Mouse (Mus musculus): ENCODE data around the gene Sorcs2. TPM values are rescaled to one million over a fixed set of nuclear protein-coding genes. Genes with fewer than 3 reads are reported as not detected.

Sorcs2 gene
- polyA plus RNA-seq, 1 experiment from 2014 or later: 11.5 TPM

DNA sequence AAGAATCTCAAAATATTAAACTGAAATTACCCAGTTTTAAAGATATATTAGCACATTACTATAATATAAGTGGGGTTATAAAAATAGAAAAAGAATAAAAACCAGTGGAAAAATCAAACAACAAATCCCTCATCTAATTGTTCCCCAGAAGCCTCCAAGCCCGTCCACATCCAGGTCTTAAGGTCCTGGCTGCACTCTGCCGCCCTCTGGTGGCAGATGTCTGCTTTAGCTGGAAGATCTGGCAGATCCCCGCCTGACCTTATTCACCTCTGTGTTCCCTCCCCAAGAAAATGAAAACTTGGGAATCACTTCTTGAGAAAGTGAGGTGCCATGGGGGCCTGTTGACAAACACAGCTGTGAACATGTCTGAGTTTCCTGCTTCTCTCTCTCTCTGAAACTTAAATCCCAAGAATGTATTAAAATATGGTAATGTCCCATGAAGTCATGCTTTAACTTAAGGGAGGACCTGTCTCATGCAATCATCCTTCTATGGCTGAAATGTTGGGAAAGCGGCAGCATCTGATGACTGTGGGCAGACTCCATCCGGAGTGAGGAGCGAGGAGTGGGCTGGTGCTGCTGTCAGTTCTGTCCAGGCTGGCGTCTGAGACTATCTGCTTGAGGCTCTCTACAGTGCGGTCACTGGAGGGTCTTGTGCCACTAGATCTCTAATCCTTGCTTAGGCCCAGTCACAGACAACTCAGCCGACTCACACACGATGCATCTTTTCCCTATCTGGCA, 425.9 kb downstream of the Sorcs2 start:
- no peak for ATAC-seq (ENCODE audit: low FRiP score)
- WGBS: 65% methylated on average over 10 of the region's 10 CpGs

GRCm38 (mm10) chr5:35970380-35971105, 427.4 kb downstream of the Sorcs2 start:
- no peaks in the 10 kb centered on the region for H3K27me3 ChIP-seq (ENCODE audit: control insufficient read depth, insufficient read depth, low read length)
- WGBS: 31% methylated on average over 12 of the region's 12 CpGs
- 0 out of 2 replicates have a peak, but pooled peaks cover 7% of the 10 kb centered on the region for H3K4me1 ChIP-seq (replicated peaks; ENCODE audit: control insufficient read depth, insufficient read depth, low read length)
- H3K36me3 ChIP-seq (replicated peaks; ENCODE audit: control insufficient read depth, insufficient read depth): peaks cover 77% of the 10 kb centered on the region
- no peak overlapping the region for H3K4me2 ChIP-seq (replicated peaks)
- ATAC-seq (ENCODE audit: low FRiP score) (peak; percentile 61; the same call in 1 of the 2 replicates), DNase-seq (ENCODE audit: low spot score) (no peak)
- H3K27ac ChIP-seq: peak overlapping the region; percentile 56
- no peak overlapping the region for H3K9ac ChIP-seq
- no peaks in the 10 kb centered on the region for H3K9me3 ChIP-seq (ENCODE audit: control insufficient read depth, low read length)
- no peak overlapping the region for H3K4me3 ChIP-seq (replicated peaks; ENCODE audit: low read length)

More for the DNA sequence above, 425.9 kb downstream of the Sorcs2 start:
- no peaks in the 10 kb centered on the region for H3K27me3 ChIP-seq (ENCODE audit: control insufficient read depth, insufficient read depth, low read length)
- H3K9me3 ChIP-seq (ENCODE audit: control insufficient read depth, low read length): no peaks in the 10 kb centered on the region
- H3K4me2 ChIP-seq (replicated peaks): no peak overlapping the region
- peak; percentile 86 for DNase-seq (ENCODE audit: low spot score)
- 0 out of 2 replicates have a peak, but pooled peaks cover 7% of the 10 kb centered on the region for H3K4me1 ChIP-seq (replicated peaks; ENCODE audit: control insufficient read depth, insufficient read depth, low read length)
- no peak overlapping the region for H3K9ac ChIP-seq
- no peak overlapping the region for H3K4me3 ChIP-seq (replicated peaks; ENCODE audit: low read length)
- H3K27ac ChIP-seq: no peak overlapping the region
- H3K36me3 ChIP-seq (replicated peaks; ENCODE audit: control insufficient read depth, insufficient read depth): peaks cover 78% of the 10 kb centered on the region

DNA sequence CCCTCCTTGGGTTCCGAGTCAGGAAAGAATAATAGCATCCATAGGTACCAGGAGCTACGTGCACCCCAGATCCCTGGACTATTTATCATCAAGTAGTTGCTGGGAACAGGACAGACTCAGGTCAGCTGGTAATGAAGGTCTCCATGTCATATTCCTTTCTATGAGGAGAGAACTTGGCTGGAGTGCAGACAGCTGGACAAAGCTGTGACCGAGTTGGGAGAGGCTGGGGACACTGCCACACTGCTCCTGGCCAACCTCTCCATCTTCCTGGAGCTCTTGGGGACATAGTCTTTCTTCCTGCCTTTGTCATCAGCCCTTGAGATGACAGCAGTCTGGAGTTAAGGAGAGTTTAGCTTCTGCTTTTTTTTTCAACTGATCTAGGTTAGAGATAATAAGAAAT, 428.1 kb downstream of the Sorcs2 start:
- Histone ChIP-seq H3K27ac (no peak overlapping the region), H3K36me3 (replicated peaks; ENCODE audit: control insufficient read depth, insufficient read depth) (peaks cover 84% of the 10 kb centered on the region), H3K4me3 (replicated peaks; ENCODE audit: low read length) (no peak overlapping the region), H3K9me3 (ENCODE audit: control insufficient read depth, low read length) (no peaks in the 10 kb centered on the region), H3K9ac (no peak overlapping the region), H3K4me1 (replicated peaks; ENCODE audit: control insufficient read depth, insufficient read depth, low read length) (0 out of 2 replicates have a peak, but pooled peaks cover 7% of the 10 kb centered on the region), H3K27me3 (ENCODE audit: control insufficient read depth, insufficient read depth, low read length) (no peaks in the 10 kb centered on the region), H3K4me2 (replicated peaks) (no peak overlapping the region)
- ATAC-seq (ENCODE audit: low FRiP score): no peak
- DNase-seq (ENCODE audit: low spot score): no peak
- WGBS: 59% methylated on average over 3 of the region's 3 CpGs

Small RNA genes lying within 50 kb of the gene (microRNA-seq; reads per million reads assigned to microRNA genes)
- gene Mir7689: 41.7 reads per million, percentile 42 among the genes with 10 or more reads in this experiment

Other genes starting within 250 kb of the Sorcs2 start
- 0.13 and 0.17 TPM in 2 replicates for gene Psapl1, start 194.1 kb downstream of the Sorcs2 start, polyA plus RNA-seq (2014; fragmentation: Nextera tagmentation; extraction: Ambion mirVana)
- 46.0 and 47.4 TPM in 2 replicates for gene Grpel1, start 66.9 kb upstream of the Sorcs2 start, polyA plus RNA-seq (2014; fragmentation: Nextera tagmentation; extraction: Ambion mirVana)
- gene Tada2b, start 86.1 kb upstream of the Sorcs2 start, polyA plus RNA-seq (2014; fragmentation: Nextera tagmentation; extraction: Ambion mirVana): 5.2 and 5.6 TPM in 2 replicates
- gene Ccdc96, start 86.4 kb upstream of the Sorcs2 start, polyA plus RNA-seq (2014; fragmentation: Nextera tagmentation; extraction: Ambion mirVana): 2.5 and 2.9 TPM in 2 replicates
- 74.2 and 76.6 TPM in 2 replicates for gene Tbc1d14, start 195.1 kb upstream of the Sorcs2 start, polyA plus RNA-seq (2014; fragmentation: Nextera tagmentation; extraction: Ambion mirVana)

Measured in hindbrain, embryonic 14.5 days (tissue).